Mouse (Mus musculus): ENCODE data around the gene Crebrf. TPM values are rescaled to one million over a fixed set of nuclear protein-coding genes. Genes with fewer than 3 reads are reported as not detected.

Crebrf gene
- polyA plus RNA-seq, 1 experiment from 2014 or later: 13.5 TPM

DNA sequence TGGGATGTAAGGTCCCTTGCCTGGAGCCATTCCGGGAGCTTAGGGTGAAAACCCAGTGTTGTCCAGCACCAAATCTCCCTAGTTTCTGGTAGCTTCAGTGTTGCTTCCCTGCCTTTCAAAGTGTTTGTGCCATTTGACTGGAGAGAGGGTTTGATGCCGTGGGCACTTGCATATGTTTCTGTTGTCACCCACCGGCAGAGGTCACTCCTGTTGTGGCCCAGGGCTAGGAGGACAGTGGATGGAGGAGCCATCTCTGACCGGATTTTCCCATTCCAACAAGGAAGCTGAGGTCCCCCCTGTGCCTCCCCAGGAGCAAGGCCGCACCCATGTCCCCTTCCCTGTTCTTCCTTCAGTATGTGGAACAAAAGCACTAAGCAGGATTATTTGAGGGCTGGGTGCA is 25.2 kb upstream of the Crebrf start:
- H3K27ac ChIP-seq (ENCODE audit: low read depth, low read length): no peak overlapping the region
- no peak for ATAC-seq
- TF ChIP-seq CTCF (IDR thresholded peaks at IDR 0.05; ENCODE audit: low read depth): no peak
- no peak overlapping the region for H3K9ac ChIP-seq (ENCODE audit: low read depth, low read length)
- no peaks in the 10 kb centered on the region for H3K27me3 ChIP-seq (replicated peaks; ENCODE audit: control insufficient read depth, insufficient read depth, low read length)
- 85% methylated on average over 5 of the region's 5 CpGs for WGBS
- H3K4me2 ChIP-seq (replicated peaks; ENCODE audit: low read depth): no peak overlapping the region
- no peaks in the 10 kb centered on the region for H3K4me1 ChIP-seq (replicated peaks; ENCODE audit: control insufficient read depth, insufficient read depth, low read length)
- H3K36me3 ChIP-seq (ENCODE audit: control insufficient read depth, insufficient read depth): peaks cover 9% of the 10 kb centered on the region
- H3K4me3 ChIP-seq (ENCODE audit: low read depth, low read length): no peak overlapping the region
- H3K9me3 ChIP-seq (ENCODE audit: control insufficient read depth): no peaks in the 10 kb centered on the region

DNA sequence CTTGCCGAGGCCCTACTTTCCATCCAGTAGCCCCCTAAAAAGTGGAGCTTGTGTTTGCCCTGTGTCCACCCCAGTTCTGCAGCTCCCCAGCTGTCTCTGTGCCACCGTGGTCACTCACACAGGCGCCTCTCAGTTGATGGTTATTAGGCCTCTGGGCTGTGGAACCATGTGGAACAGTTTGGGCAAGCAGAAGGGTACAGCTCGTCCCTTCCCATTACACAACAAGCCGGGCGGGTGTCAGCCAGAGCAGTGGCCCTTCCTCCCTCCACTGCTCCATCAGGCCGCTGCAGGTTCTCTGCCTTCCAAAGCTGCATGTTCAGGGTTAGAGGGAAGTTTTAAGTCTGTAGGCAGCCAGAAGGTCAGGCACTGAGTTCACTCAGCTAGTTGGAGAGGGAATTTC is 24.3 kb upstream of the Crebrf start:
- Histone ChIP-seq H3K4me3 (ENCODE audit: low read depth, low read length) (no peak overlapping the region), H3K27ac (ENCODE audit: low read depth, low read length) (no peak overlapping the region), H3K4me2 (replicated peaks; ENCODE audit: low read depth) (no peak overlapping the region), H3K36me3 (ENCODE audit: control insufficient read depth, insufficient read depth) (peaks cover 14% of the 10 kb centered on the region), H3K9ac (ENCODE audit: low read depth, low read length) (no peak overlapping the region), H3K4me1 (replicated peaks; ENCODE audit: control insufficient read depth, insufficient read depth, low read length) (no peaks in the 10 kb centered on the region), H3K9me3 (ENCODE audit: control insufficient read depth) (no peaks in the 10 kb centered on the region), H3K27me3 (replicated peaks; ENCODE audit: control insufficient read depth, insufficient read depth, low read length) (no peaks in the 10 kb centered on the region)
- TF ChIP-seq CTCF (IDR thresholded peaks at IDR 0.05; ENCODE audit: low read depth): no peak
- 92% methylated on average over 7 of the region's 7 CpGs for WGBS
- no peak for ATAC-seq

DNA sequence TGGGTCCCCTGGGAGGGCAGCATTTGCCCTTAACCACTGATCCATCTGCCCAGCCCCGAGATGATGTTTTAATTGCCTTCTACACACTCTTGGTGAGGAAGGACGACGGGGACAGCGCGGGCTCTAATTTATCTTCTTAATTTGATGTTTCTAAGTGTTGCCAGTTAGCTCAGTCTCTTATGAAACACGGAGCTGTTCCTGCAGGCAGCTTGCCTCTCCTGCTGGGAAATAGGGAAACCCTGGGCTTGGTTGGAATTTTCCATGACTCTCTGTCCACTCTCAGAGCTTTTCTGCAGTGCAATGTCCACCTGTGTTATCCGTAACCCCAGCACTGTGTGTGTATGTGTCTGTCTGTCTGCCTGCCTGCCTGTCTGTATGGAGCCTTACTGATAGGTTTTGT is 22.0 kb upstream of the Crebrf start:
- no peak for TF ChIP-seq CTCF (IDR thresholded peaks at IDR 0.05; ENCODE audit: low read depth)
- peaks cover 28% of the 10 kb centered on the region for H3K36me3 ChIP-seq (ENCODE audit: control insufficient read depth, insufficient read depth)
- no peak overlapping the region for H3K27ac ChIP-seq (ENCODE audit: low read depth, low read length)
- H3K9ac ChIP-seq (ENCODE audit: low read depth, low read length): no peak overlapping the region
- WGBS: 67% methylated on average over 7 of the region's 7 CpGs
- no peak overlapping the region for H3K4me3 ChIP-seq (ENCODE audit: low read depth, low read length)
- no peaks in the 10 kb centered on the region for H3K27me3 ChIP-seq (replicated peaks; ENCODE audit: control insufficient read depth, insufficient read depth, low read length)
- no peak overlapping the region for H3K4me2 ChIP-seq (replicated peaks; ENCODE audit: low read depth)
- ATAC-seq: no peak
- H3K4me1 ChIP-seq (replicated peaks; ENCODE audit: control insufficient read depth, insufficient read depth, low read length): no peaks in the 10 kb centered on the region
- H3K9me3 ChIP-seq (ENCODE audit: control insufficient read depth): no peaks in the 10 kb centered on the region

DNA sequence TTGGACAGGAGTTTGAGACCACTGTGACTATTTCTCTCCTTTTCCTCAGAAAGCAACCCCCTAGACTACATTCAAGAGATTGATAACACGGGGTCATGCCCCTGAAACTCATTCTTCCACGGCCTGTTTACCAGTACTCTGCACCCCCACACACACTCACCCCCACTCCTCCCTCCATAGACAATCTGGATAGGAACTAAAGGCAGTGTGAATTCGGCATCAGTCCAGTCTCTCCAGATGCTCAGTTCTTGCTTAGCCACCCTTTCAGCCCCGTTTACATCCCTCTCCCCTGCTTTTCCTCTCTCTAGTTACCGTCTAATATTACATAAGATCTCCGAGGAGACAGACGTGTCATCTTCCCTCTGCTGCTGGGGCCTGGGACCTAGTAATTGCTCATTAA is 21.3 kb upstream of the Crebrf start:
- H3K36me3 ChIP-seq (ENCODE audit: control insufficient read depth, insufficient read depth): peaks cover 36% of the 10 kb centered on the region
- WGBS: 55% methylated on average over 7 of the region's 7 CpGs
- no peaks in the 10 kb centered on the region for H3K9me3 ChIP-seq (ENCODE audit: control insufficient read depth)

DNA sequence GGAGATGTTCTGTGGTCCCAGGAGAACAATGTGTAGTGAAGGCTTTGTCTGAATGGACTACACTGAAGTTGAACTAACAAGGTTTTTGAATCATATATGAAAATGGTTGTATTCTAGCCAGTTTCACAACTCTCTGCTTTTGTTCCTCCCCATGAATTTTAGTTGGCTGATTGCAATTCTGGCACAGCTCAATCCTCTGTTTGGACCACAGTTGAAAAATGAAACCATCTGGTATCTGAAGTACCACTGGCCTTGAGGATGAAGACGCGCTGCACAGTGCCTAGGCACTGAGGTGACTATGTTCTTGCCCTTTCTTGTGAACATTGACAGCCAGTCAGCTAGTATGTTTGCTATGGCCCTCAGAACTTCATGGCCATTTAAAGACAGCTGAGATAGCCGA is 20.3 kb upstream of the Crebrf start:
- Histone ChIP-seq H3K36me3 (ENCODE audit: control insufficient read depth, insufficient read depth) (peaks cover 34% of the 10 kb centered on the region), H3K27ac (ENCODE audit: low read depth, low read length) (no peak overlapping the region)

More for the DNA sequence above, 21.3 kb upstream of the Crebrf start:
- Histone ChIP-seq H3K9ac (ENCODE audit: low read depth, low read length) (no peak overlapping the region), H3K4me3 (ENCODE audit: low read depth, low read length) (no peak overlapping the region), H3K4me1 (replicated peaks; ENCODE audit: control insufficient read depth, insufficient read depth, low read length) (no peaks in the 10 kb centered on the region), H3K27me3 (replicated peaks; ENCODE audit: control insufficient read depth, insufficient read depth, low read length) (no peaks in the 10 kb centered on the region), H3K4me2 (replicated peaks; ENCODE audit: low read depth) (no peak overlapping the region), H3K27ac (ENCODE audit: low read depth, low read length) (no peak overlapping the region)
- no peak for ATAC-seq
- TF ChIP-seq CTCF (IDR thresholded peaks at IDR 0.05; ENCODE audit: low read depth): no peak

DNA sequence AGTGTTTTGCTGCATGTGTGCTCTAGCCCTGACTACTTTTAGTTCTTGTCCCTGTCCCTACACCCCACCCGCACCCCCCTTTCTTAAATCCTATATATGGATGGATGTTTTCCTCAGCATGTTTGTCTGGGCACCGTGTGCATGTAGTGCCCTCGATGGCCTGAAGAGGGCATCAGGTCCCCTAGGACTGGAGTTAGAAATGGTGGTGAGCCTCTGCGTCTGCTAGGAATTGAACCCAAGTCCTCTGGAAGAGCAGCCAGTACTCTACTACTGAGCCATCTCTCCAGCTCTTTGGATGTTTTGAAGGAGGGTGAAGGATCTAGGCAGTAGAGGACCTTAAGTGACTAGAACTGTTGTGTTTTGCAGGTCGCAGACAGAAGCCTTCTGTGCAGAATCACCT is 16.6 kb upstream of the Crebrf start:
- H3K9ac ChIP-seq (ENCODE audit: low read depth, low read length): no peak overlapping the region
- 89% methylated on average over 5 of the region's 5 CpGs for WGBS
- no peak for ATAC-seq

More for the DNA sequence above, 20.3 kb upstream of the Crebrf start:
- Histone ChIP-seq H3K9ac (ENCODE audit: low read depth, low read length) (no peak overlapping the region), H3K9me3 (ENCODE audit: control insufficient read depth) (no peaks in the 10 kb centered on the region), H3K27me3 (replicated peaks; ENCODE audit: control insufficient read depth, insufficient read depth, low read length) (no peaks in the 10 kb centered on the region), H3K4me2 (replicated peaks; ENCODE audit: low read depth) (no peak overlapping the region), H3K4me3 (ENCODE audit: low read depth, low read length) (no peak overlapping the region), H3K4me1 (replicated peaks; ENCODE audit: control insufficient read depth, insufficient read depth, low read length) (no peaks in the 10 kb centered on the region)
- WGBS: 95% methylated on average over 3 of the region's 3 CpGs
- no peak for ATAC-seq
- no peak for TF ChIP-seq CTCF (IDR thresholded peaks at IDR 0.05; ENCODE audit: low read depth)

More for the DNA sequence above, 16.6 kb upstream of the Crebrf start:
- TF ChIP-seq CTCF (IDR thresholded peaks at IDR 0.05; ENCODE audit: low read depth): peak; percentile 69
- Histone ChIP-seq H3K27me3 (replicated peaks; ENCODE audit: control insufficient read depth, insufficient read depth, low read length) (no peaks in the 10 kb centered on the region), H3K9me3 (ENCODE audit: control insufficient read depth) (no peaks in the 10 kb centered on the region), H3K4me1 (replicated peaks; ENCODE audit: control insufficient read depth, insufficient read depth, low read length) (0 out of 2 replicates have a peak, but pooled peaks cover 5% of the 10 kb centered on the region), H3K4me3 (ENCODE audit: low read depth, low read length) (no peak overlapping the region), H3K36me3 (ENCODE audit: control insufficient read depth, insufficient read depth) (peaks cover 39% of the 10 kb centered on the region), H3K27ac (ENCODE audit: low read depth, low read length) (0 out of 2 replicates have a peak overlapping the region, but pooled peaks have one; percentile 79), H3K4me2 (replicated peaks; ENCODE audit: low read depth) (no peak overlapping the region)
